Mouse (Mus musculus) C2C12 (cell line): ENCODE results near the gene Nrf1.

Experiments used
- CEBPB ChIP-seq: IDR thresholded peaks from one replicate; pipeline ENCODE4 v1.6.1; 2011; ENCODE audit warnings: low read depth, mild to moderate bottlenecking, control low read depth, moderate library complexity
- CTCF ChIP-seq: IDR thresholded peaks from one replicate; pipeline ENCODE4 v1.5.1; 2011; ENCODE audit not compliant: control insufficient read depth, insufficient read depth, insufficient read length
- FOSL1 ChIP-seq: IDR thresholded peaks from one replicate; pipeline ENCODE4 v1.8.0; 2011; ENCODE audit warnings: mild to moderate bottlenecking, low read length; ENCODE audit not compliant: poor library complexity, insufficient read depth, severe bottlenecking
- MAX ChIP-seq: IDR thresholded peaks from one replicate; pipeline ENCODE4 v1.6.1; 2011; ENCODE audit warnings: mild to moderate bottlenecking, control low read depth
- MYOD1 ChIP-seq: IDR thresholded peaks from one replicate; pipeline ENCODE4 v1.6.1; 2011; ENCODE audit warnings: low read depth; ENCODE audit not compliant: control insufficient read depth, insufficient read length
- MYOG ChIP-seq: IDR thresholded peaks from one replicate; pipeline ENCODE4 v1.6.1; 2011; ENCODE audit not compliant: control insufficient read depth, insufficient read length; ENCODE audit errors: extremely low read depth
- USF1 ChIP-seq: IDR thresholded peaks from one replicate; pipeline ENCODE4 v1.6.1; 2011; ENCODE audit warnings: low read depth, mild to moderate bottlenecking, control low read depth, moderate library complexity

- no peak for TF ChIP-seq CTCF
- no peak for TF ChIP-seq FOSL1
- TF ChIP-seq MAX = no peak
- no peak for TF ChIP-seq USF1
- TF ChIP-seq CEBPB = no peak
- TF ChIP-seq MYOG = no peak
- no peak for TF ChIP-seq MYOD1
Observed at GRCm38 (mm10) chr6:30121600-30121999, 73.8 kb downstream of the Nrf1 start.
